Mouse (Mus musculus): ENCODE measurements around the gene Jsrp1. TPM values are rescaled to one million over a fixed set of nuclear protein-coding genes. Genes with fewer than 3 reads are reported as not detected.
"Not testable (repeated sequence)": the region's sequence is repeated elsewhere in the genome, so short reads cannot be mapped to it uniquely, and the experiment has no call there.

Jsrp1 gene
- polyA plus RNA-seq, 1 experiment, result 1.0 TPM

- no peak for DNase-seq (ENCODE audit: low spot score)
Measured at GRCm38 (mm10) chr10:80832818-80833217, 19.5 kb upstream of the Jsrp1 start.

GRCm38 (mm10) chr10:80831136-80831535 lies 17.8 kb upstream of the Jsrp1 start:
- no peak for DNase-seq (ENCODE audit: low spot score)

- DNase-seq (ENCODE audit: low spot score), result no peak
Measured at GRCm38 (mm10) chr10:80829359-80830278, 16.3 kb upstream of the Jsrp1 start.

GRCm38 (mm10) chr10:80828587-80828986 lies 15.3 kb upstream of the Jsrp1 start:
- not testable (repeated sequence) for DNase-seq (ENCODE audit: low spot score)

GRCm38 (mm10) chr10:80827870-80828420 lies 14.6 kb upstream of the Jsrp1 start:
- DNase-seq (ENCODE audit: low spot score), result no peak

GRCm38 (mm10) chr10:80827063-80827869 lies 14.0 kb upstream of the Jsrp1 start:
- DNase-seq (ENCODE audit: low spot score), result no peak

- DNase-seq (ENCODE audit: low spot score), result peak; percentile 91
Measured at GRCm38 (mm10) chr10:80826151-80827062, 13.1 kb upstream of the Jsrp1 start, which contains the start of gene Oaz1. TSS of gene Oaz1 (plus strand) at chr10:80826656.

- no peak for DNase-seq (ENCODE audit: low spot score)
Measured at GRCm38 (mm10) chr10:80824827-80825226, 11.5 kb upstream of the Jsrp1 start.

- DNase-seq (ENCODE audit: low spot score), result no peak
Measured at GRCm38 (mm10) chr10:80823847-80824643, 10.7 kb upstream of the Jsrp1 start.

- DNase-seq (ENCODE audit: low spot score), result no peak
Measured at GRCm38 (mm10) chr10:80823316-80823715, 10.0 kb upstream of the Jsrp1 start.

- DNase-seq (ENCODE audit: low spot score), result no peak
Measured at GRCm38 (mm10) chr10:80822528-80822927, 9.2 kb upstream of the Jsrp1 start.

GRCm38 (mm10) chr10:80821991-80822390 lies 8.7 kb upstream of the Jsrp1 start:
- DNase-seq (ENCODE audit: low spot score), result no peak

GRCm38 (mm10) chr10:80819406-80819805 lies 6.1 kb upstream of the Jsrp1 start:
- no peak for DNase-seq (ENCODE audit: low spot score)

- no peak for DNase-seq (ENCODE audit: low spot score)
Measured at GRCm38 (mm10) chr10:80818599-80819281, 5.4 kb upstream of the Jsrp1 start.

GRCm38 (mm10) chr10:80817955-80818354 lies 4.7 kb upstream of the Jsrp1 start:
- DNase-seq (ENCODE audit: low spot score), result not testable (repeated sequence)

- no peak for DNase-seq (ENCODE audit: low spot score)
Measured at GRCm38 (mm10) chr10:80817164-80817563, 3.9 kb upstream of the Jsrp1 start.

GRCm38 (mm10) chr10:80816303-80816702 lies 3.0 kb upstream of the Jsrp1 start:
- DNase-seq (ENCODE audit: low spot score), result not testable (repeated sequence)

- no peak for DNase-seq (ENCODE audit: low spot score)
Measured at GRCm38 (mm10) chr10:80814800-80815199, 1.5 kb upstream of the Jsrp1 start.

- no peak for DNase-seq (ENCODE audit: low spot score)
Measured at GRCm38 (mm10) chr10:80812391-80813041, 782 bp downstream of the Jsrp1 start.
